Mouse (Mus musculus): ENCODE data around the gene Sv2c. TPM values are rescaled to one million over a fixed set of nuclear protein-coding genes. Genes with fewer than 3 reads are reported as not detected.
A peak's percentile ranks its signal among the peaks of the same experiment; 100 is the strongest.

The Sv2c gene
- polyA plus RNA-seq, 2 experiments: 0.02 to 0.18 TPM

DNA sequence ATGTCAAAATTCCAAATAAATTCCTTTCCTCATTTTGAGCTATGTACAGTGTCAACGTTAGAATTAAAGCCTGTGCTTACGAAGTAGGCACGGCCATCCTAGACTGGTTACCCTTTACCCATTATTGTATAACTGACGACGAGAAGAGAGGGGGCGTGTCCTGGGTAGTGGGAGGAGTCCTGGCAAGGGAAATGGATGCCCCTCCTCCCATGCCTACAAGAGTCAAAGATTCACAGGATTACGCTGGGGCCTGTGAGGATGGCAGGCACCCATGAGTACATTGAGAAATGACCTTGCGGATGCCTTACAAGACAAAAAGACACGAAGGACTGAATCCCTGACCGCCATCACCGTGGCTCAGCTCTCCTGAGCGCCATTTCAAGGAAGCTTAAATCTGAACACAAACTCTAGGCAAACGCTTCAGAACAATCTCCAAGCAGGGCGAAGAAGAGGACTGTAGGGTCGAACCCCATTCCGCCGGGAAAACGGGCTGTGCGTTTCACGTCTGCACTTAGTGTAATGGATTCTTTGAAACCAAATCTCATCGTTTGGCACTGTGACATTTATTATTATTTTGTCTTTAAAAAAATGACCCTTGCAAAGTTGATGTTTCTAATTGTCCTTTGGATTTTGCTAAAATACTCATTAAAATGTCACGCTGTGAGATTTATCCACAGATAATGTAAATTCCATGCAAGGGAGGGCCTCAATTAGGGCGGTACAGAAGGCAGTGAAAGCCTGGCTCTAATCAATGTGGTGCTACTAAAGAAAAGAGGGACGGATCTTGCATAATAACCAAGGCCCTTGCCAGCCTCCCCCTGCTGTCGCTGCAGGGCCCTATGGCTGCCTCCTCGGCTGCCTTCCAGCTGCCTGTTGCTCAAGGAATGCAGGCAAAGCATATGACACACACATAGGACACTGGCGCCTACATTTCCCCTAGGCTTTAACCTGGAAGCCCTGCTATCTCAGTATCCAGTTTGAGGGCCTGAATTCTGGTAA, 137.4 kb downstream of the Sv2c start:
- no peak overlapping the region for H3K27ac ChIP-seq
- no peak overlapping the region for H3K9ac ChIP-seq (replicated peaks)
- ATAC-seq (ENCODE audit: insufficient read depth): no peak
- H3K9me3 ChIP-seq (ENCODE audit: control insufficient read depth, low read length): no peaks in the 10 kb centered on the region; the same call in 1 of the 2 replicates
- no peaks in the 10 kb centered on the region for H3K4me1 ChIP-seq (replicated peaks; ENCODE audit: control insufficient read depth in 2 of 2, insufficient read depth in 2 of 2, low read length in 1 of 2)
- no peaks in the 10 kb centered on the region for H3K36me3 ChIP-seq (replicated peaks; ENCODE audit: control insufficient read depth, insufficient read depth, low read depth)
- H3K4me3 ChIP-seq (ENCODE audit: insufficient read depth in 1 of 2, low read depth in 2 of 2, low read length in 2 of 2): no peak overlapping the region
- DNase-seq (ENCODE audit: low read depth in 3 of 3, low spot score in 3 of 3): no peak
- TF ChIP-seq CTCF (IDR thresholded peaks at IDR 0.05; ENCODE audit: low read depth) (no peak), EP300 (IDR thresholded peaks at IDR 0.05; ENCODE audit: low read depth) (no peak)
- H3K27me3 ChIP-seq (ENCODE audit: control insufficient read depth, insufficient read depth, low read length): no peaks in the 10 kb centered on the region
- 70% methylated on average over 27 of the region's 27 CpGs for WGBS (ENCODE audit: insufficient replicate concordance)
- no peak overlapping the region for H3K4me2 ChIP-seq (ENCODE audit: low read depth)

DNA sequence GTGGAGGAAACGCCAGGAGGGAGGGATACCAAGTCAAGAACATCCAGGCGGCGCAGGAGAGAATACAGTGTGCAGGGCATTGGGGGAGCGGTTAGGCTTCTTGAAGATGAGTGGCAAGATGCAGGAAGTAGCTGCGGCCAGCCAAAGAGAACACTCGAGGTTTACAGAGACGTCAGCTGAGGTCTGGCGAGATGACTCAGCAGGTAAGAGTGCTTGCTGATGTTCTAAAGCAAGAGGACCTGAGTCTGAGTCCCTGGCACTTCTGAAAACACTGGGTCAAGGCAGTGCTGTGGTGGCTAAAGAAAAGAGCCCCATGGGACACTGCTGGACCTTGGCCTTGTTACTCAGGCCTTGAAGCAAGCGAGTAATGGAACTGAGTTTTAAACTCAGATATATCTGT, 144.2 kb downstream of the Sv2c start:
- TF ChIP-seq CTCF (IDR thresholded peaks at IDR 0.05; ENCODE audit: low read depth): no peak
- WGBS (ENCODE audit: insufficient replicate concordance): 27% methylated on average over 9 of the region's 9 CpGs
- ATAC-seq (ENCODE audit: insufficient read depth) (peak; percentile 28; the same call in 1 of the 2 replicates), DNase-seq (ENCODE audit: low read depth in 3 of 3, low spot score in 3 of 3) (no peak)
- no peak overlapping the region for H3K27ac ChIP-seq
- no peaks in the 10 kb centered on the region for H3K27me3 ChIP-seq (ENCODE audit: control insufficient read depth, insufficient read depth, low read length)
- H3K9me3 ChIP-seq (ENCODE audit: control insufficient read depth, low read length): no peaks in the 10 kb centered on the region
- H3K4me1 ChIP-seq (replicated peaks; ENCODE audit: control insufficient read depth in 2 of 2, insufficient read depth in 2 of 2, low read length in 1 of 2): peaks cover 0 to 5% of the 10 kb centered on the region in 2 experiments; a peak in 2 of 4 replicates
- no peak overlapping the region for H3K9ac ChIP-seq (replicated peaks)
- no peak overlapping the region for H3K4me2 ChIP-seq (ENCODE audit: low read depth)
- H3K4me3 ChIP-seq (ENCODE audit: insufficient read depth in 1 of 2, low read depth in 2 of 2, low read length in 2 of 2): no peak overlapping the region
- H3K36me3 ChIP-seq (replicated peaks; ENCODE audit: control insufficient read depth, insufficient read depth, low read depth): no peaks in the 10 kb centered on the region

- no peak overlapping the region for H3K4me3 ChIP-seq (ENCODE audit: insufficient read depth in 1 of 2, low read depth in 2 of 2, low read length in 2 of 2)
- H3K9me3 ChIP-seq (ENCODE audit: control insufficient read depth, low read length): no peaks in the 10 kb centered on the region
- TF ChIP-seq CTCF (IDR thresholded peaks at IDR 0.05; ENCODE audit: low read depth) (no peak), EP300 (IDR thresholded peaks at IDR 0.05; ENCODE audit: low read depth) (no peak)
- 32% methylated on average over 5 of the region's 5 CpGs for WGBS (ENCODE audit: insufficient replicate concordance)
- ATAC-seq (ENCODE audit: insufficient read depth): no peak
- peaks cover 0 to 5% of the 10 kb centered on the region in 2 experiments; a peak in 2 of 4 replicates for H3K4me1 ChIP-seq (replicated peaks; ENCODE audit: control insufficient read depth in 2 of 2, insufficient read depth in 2 of 2, low read length in 1 of 2)
- H3K4me2 ChIP-seq (ENCODE audit: low read depth): no peak overlapping the region
- H3K27ac ChIP-seq: no peak overlapping the region
- no peaks in the 10 kb centered on the region for H3K27me3 ChIP-seq (ENCODE audit: control insufficient read depth, insufficient read depth, low read length)
- no peak overlapping the region for H3K9ac ChIP-seq (replicated peaks)
- no peak for DNase-seq (ENCODE audit: low read depth in 3 of 3, low spot score in 3 of 3)
- H3K36me3 ChIP-seq (replicated peaks; ENCODE audit: control insufficient read depth, insufficient read depth, low read depth): no peaks in the 10 kb centered on the region
These were observed 145.2 kb downstream of the Sv2c start for GRCm38 (mm10) chr13:95987147-95987546.

GRCm38 (mm10) chr13:95986375-95986774, 146.0 kb downstream of the Sv2c start:
- no peak for DNase-seq (ENCODE audit: low read depth in 3 of 3, low spot score in 3 of 3)

GRCm38 (mm10) chr13:95975225-95975624, 157.2 kb downstream of the Sv2c start:
- no peak overlapping the region for H3K9ac ChIP-seq (replicated peaks)
- no peak for TF ChIP-seq CTCF (IDR thresholded peaks at IDR 0.05; ENCODE audit: low read depth)
- H3K4me3 ChIP-seq (ENCODE audit: insufficient read depth in 1 of 2, low read depth in 2 of 2, low read length in 2 of 2): no peak overlapping the region
- DNase-seq (ENCODE audit: low read depth in 3 of 3, low spot score in 3 of 3): no peak
- H3K9me3 ChIP-seq (ENCODE audit: control insufficient read depth, low read length): no peaks in the 10 kb centered on the region
- H3K27ac ChIP-seq: no peak overlapping the region
- WGBS (ENCODE audit: insufficient replicate concordance): 73% methylated on average over 10 of the region's 10 CpGs
- H3K27me3 ChIP-seq (ENCODE audit: control insufficient read depth, insufficient read depth, low read length): no peaks in the 10 kb centered on the region
- ATAC-seq (ENCODE audit: insufficient read depth): no peak
- no peaks in the 10 kb centered on the region for H3K36me3 ChIP-seq (replicated peaks; ENCODE audit: control insufficient read depth, insufficient read depth, low read depth)
- no peak overlapping the region for H3K4me2 ChIP-seq (ENCODE audit: low read depth)
- no peaks in the 10 kb centered on the region for H3K4me1 ChIP-seq (replicated peaks; ENCODE audit: control insufficient read depth in 2 of 2, insufficient read depth in 2 of 2, low read length in 1 of 2)

More at GRCm38 (mm10) chr13:95986375-95986774, 146.0 kb downstream of the Sv2c start:
- Histone ChIP-seq H3K9me3 (ENCODE audit: control insufficient read depth, low read length) (no peaks in the 10 kb centered on the region), H3K27me3 (ENCODE audit: control insufficient read depth, insufficient read depth, low read length) (no peaks in the 10 kb centered on the region), H3K4me3 (ENCODE audit: insufficient read depth in 1 of 2, low read depth in 2 of 2, low read length in 2 of 2) (no peak overlapping the region), H3K4me2 (ENCODE audit: low read depth) (no peak overlapping the region), H3K36me3 (replicated peaks; ENCODE audit: control insufficient read depth, insufficient read depth, low read depth) (no peaks in the 10 kb centered on the region), H3K9ac (replicated peaks) (no peak overlapping the region), H3K4me1 (replicated peaks; ENCODE audit: control insufficient read depth in 2 of 2, insufficient read depth in 2 of 2, low read length in 1 of 2) (peaks cover 0 to 5% of the 10 kb centered on the region in 2 experiments; a peak in 2 of 4 replicates), H3K27ac (no peak overlapping the region)
- no peak for TF ChIP-seq EP300 (IDR thresholded peaks at IDR 0.05; ENCODE audit: low read depth)
- TF ChIP-seq CTCF (IDR thresholded peaks at IDR 0.05; ENCODE audit: low read depth): peak; percentile 64
- 68% methylated on average over 13 of the region's 13 CpGs for WGBS (ENCODE audit: insufficient replicate concordance)
- ATAC-seq (ENCODE audit: insufficient read depth): no peak

Data from liver, embryonic 14.5 days (tissue).